Mouse (Mus musculus) cortical plate, adult 2 months (tissue): ENCODE measurements around the gene Apoa5.

ENCODE experiments used
- CTCF ChIP-seq: fragments of 200-500 bp; IDR thresholded peaks from 2 replicates; pipeline ENCODE4 v1.5.1; 2011; ENCODE audit warnings: mild to moderate bottlenecking, control low read depth, low read length; ENCODE audit not compliant: insufficient read depth; ENCODE audit errors: extremely low read depth
- POLR2A ChIP-seq: fragments of 200-500 bp; IDR thresholded peaks from 2 replicates; pipeline ENCODE4 v1.6.1; 2011; ENCODE audit warnings: mild to moderate bottlenecking, low read length, control low read depth; ENCODE audit not compliant: insufficient read depth; ENCODE audit errors: extremely low read depth

DNA sequence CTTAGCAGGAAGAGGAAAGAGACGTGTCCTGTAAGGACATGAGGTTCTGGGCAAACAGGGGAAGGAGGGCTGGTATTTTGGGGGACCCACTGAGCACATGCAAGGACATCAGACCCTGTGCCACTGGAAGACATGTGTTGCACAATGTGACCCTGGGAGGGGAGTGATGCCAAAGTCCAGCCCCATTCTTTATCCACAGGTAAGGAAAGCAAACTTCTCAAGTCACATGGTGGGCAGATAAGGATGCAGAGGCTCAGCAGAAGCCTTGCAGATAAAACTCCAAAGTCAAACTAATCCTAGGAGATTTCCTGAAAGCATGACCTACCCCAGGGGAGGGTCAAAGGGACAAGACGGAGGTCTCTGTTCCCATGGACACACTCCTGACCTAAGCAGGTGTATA lies 26.6 kb upstream of the Apoa5 start:
- TF ChIP-seq CTCF (no peak), POLR2A (no peak)
